Mouse (Mus musculus) kidney, postnatal 0 days (tissue): ENCODE results near the gene Mrtfa. TPM values are rescaled to one million over a fixed set of nuclear protein-coding genes. Genes with fewer than 3 reads are reported as not detected.
A peak's percentile ranks its signal among the peaks of the same experiment; 100 is the strongest.

ENCODE experiments used
- ATAC-seq: fragments of 200-750 bp; cut with Nextera tagmentation; replicated peaks from 2 replicates; pipeline ENCODE4 v1.8.0; 2017; ENCODE audit warnings: low read depth, moderate number of reproducible peaks, moderate TSS enrichment, moderate library complexity; ENCODE audit not compliant: low FRiP score
- DNase-seq: peaks from one replicate; pipeline ENCODE4 v3.0.0-alpha.2; 2016; ENCODE audit warnings: low spot score
- H3K27ac ChIP-seq: fragments of 300-500 bp; sonication (generic); 2 replicates; pipeline ENCODE4 v1.5.1; 2014; ENCODE audit warnings: mild to moderate bottlenecking
- H3K27me3 ChIP-seq: fragments of 300-500 bp; sonication (generic); 2 replicates; pipeline ENCODE4 v1.6.1; 2014; ENCODE audit warnings: low read length, mixed read lengths; ENCODE audit not compliant: insufficient read depth
- H3K36me3 ChIP-seq: fragments of 300-500 bp; sonication (generic); 2 replicates; pipeline ENCODE4 v1.6.1; 2014; ENCODE audit warnings: low read length, mixed read lengths; ENCODE audit not compliant: insufficient read depth
- H3K4me1 ChIP-seq: fragments of 300-500 bp; sonication (generic); replicated peaks from 2 replicates; pipeline ENCODE4 v1.6.1; 2014; ENCODE audit warnings: antibody characterized with exemption, low read length, mixed read lengths; ENCODE audit not compliant: insufficient read depth
- H3K4me2 ChIP-seq: fragments of 300-500 bp; sonication (generic); 2 replicates; pipeline ENCODE4 v1.6.1; 2014; ENCODE audit warnings: mild to moderate bottlenecking, low read length, moderate library complexity, mixed read lengths
- H3K4me3 ChIP-seq: fragments of 300-500 bp; sonication (generic); replicated peaks from 2 replicates; pipeline ENCODE4 v1.5.1; 2014; ENCODE audit warnings: low read depth, low read length
- H3K9ac ChIP-seq: fragments of 300-500 bp; sonication (generic); 2 replicates; pipeline ENCODE4 v1.6.1; 2014; ENCODE audit warnings: low read depth, low read length
- H3K9me3 ChIP-seq: fragments of 300-500 bp; sonication (generic); replicated peaks from 2 replicates; pipeline ENCODE4 v1.6.1; 2016; ENCODE audit warnings: low read length, inconsistent platforms, mixed read lengths
- CTCF ChIP-seq: IDR thresholded peaks from 2 replicates; pipeline ENCODE4 v1.5.1; 2016; ENCODE audit warnings: antibody characterized with exemption, low read depth, mild to moderate bottlenecking, moderate library complexity
- WGBS: fragments of 180-500 bp; shearing (Covaris S2); extraction: QIAGEN DNeasy Blood & Tissue Kit; methylation state at CpG from one replicate; pipeline ENCODE4 v1.1.7; 2014; 5-methylcytosine and 5-hydroxymethylcytosine counted together
- polyA plus RNA-seq: library from polyadenylated mRNA; unstranded; fragments of >200 nt; fragmentation: Nextera tagmentation; extraction: Ambion mirVana; gene quantifications from 2 replicates; pipeline ENCODE4 v1.2.1, GENCODE M21; 2015

Mrtfa gene
- polyA plus RNA-seq, 1 experiment from 2014 or later, result 14.1 TPM

DNA sequence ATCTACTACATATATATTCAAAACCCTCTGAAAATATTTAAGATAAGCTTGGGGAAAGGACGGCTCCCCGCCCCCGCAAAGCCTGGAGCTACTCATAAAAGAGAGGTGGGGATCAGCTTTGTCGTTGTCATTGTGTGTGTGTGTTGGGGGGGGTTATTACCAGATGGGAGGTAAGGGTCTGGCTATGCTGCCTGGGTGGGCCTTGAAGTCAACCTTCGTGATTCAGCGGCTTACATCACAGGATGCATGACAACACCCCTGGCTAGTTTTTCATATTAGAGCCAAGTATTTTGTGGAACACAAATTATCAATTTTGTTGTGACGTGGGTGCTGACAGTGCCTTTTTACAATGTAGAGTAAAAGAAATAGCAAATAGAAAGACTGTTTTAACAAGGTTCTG is 69.6 kb downstream of the Mrtfa start:
- Histone ChIP-seq H3K27ac (no peak overlapping the region), H3K36me3 (no peaks in the 10 kb centered on the region), H3K9me3 (no peaks in the 10 kb centered on the region), H3K4me3 (no peak overlapping the region), H3K4me2 (no peak overlapping the region), H3K4me1 (0 out of 2 replicates have a peak, but pooled peaks cover 6% of the 10 kb centered on the region), H3K9ac (no peak overlapping the region), H3K27me3 (no peaks in the 10 kb centered on the region)
- ATAC-seq (no peak), DNase-seq (no peak)
- WGBS, result 68% methylated on average over 7 of the region's 7 CpGs
- no peak for TF ChIP-seq CTCF

DNA sequence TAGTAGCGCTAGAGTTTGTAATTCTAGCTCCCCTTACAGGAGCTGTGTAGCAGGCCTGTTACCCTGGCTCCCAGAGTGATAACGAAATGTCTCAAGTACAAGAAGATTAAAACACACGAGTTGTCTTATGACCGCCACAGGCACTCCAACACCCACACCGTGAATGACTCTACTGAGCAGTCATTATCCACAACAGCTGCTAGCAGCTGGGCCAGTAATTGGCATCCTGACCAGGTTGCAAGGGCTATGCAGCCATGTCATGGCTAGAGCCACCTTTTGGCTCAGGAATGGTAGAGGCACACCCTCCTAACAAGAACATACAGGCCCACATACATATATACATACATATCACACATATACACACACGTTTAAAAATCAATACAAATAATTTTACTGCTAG is 70.4 kb downstream of the Mrtfa start:
- Histone ChIP-seq H3K36me3 (no peaks in the 10 kb centered on the region), H3K4me1 (0 out of 2 replicates have a peak, but pooled peaks cover 6% of the 10 kb centered on the region), H3K9me3 (no peaks in the 10 kb centered on the region), H3K9ac (no peak overlapping the region), H3K27ac (no peak overlapping the region), H3K4me2 (no peak overlapping the region), H3K27me3 (no peaks in the 10 kb centered on the region), H3K4me3 (no peak overlapping the region)
- DNase-seq (no peak), ATAC-seq (no peak)
- WGBS, result 67% methylated on average over 6 of the region's 6 CpGs
- no peak for TF ChIP-seq CTCF

DNA sequence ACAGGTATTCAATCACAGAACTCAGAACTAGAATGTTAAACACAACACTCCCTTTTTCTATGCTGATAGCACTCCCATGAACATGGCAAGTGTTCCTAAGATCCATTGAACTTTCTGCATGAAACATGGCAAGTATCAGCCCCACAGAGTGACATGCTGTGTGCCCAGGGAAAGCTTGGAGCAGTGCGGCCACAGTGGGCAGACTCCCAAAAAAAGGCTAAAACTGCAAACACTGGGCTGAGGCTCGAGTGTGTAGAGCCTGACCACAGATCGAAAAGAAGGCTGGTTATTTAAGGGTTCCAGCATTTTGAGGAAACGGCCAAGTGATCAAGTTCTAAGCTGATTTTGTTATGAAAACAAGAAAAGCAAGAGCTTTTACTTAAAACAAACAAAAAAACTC is 72.3 kb downstream of the Mrtfa start:
- 76% methylated on average over 4 of the region's 4 CpGs for WGBS
- H3K27me3 ChIP-seq, result no peaks in the 10 kb centered on the region

DNA sequence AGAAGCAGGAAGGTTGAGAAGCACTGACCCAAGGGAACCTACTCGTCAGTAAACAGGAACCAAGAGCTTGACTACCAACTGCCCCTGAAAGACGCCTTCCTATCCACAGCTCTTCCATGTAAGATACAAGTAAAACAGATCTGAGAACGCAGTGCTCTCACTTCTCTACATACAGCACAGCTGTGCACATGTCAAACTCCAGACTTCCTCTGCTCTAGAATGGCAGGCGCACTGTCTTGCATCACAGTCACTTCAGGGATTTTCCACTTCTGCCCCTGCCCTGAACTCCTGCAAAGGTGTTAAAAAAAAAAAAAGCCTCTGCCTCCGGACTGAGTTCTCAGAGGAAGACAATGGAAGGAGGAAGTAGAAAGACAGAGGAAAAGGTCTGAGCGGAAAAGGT is 78.0 kb downstream of the Mrtfa start:
- TF ChIP-seq CTCF, result no peak
- H3K36me3 ChIP-seq, result no peaks in the 10 kb centered on the region
- no peaks in the 10 kb centered on the region for H3K4me1 ChIP-seq
- no peaks in the 10 kb centered on the region for H3K9me3 ChIP-seq
- peak; percentile 46 for DNase-seq
- H3K27ac ChIP-seq, result no peak overlapping the region
- no peak for ATAC-seq
- WGBS, result 57% methylated on average over 6 of the region's 6 CpGs
- no peak overlapping the region for H3K9ac ChIP-seq
- no peak overlapping the region for H3K4me2 ChIP-seq
- H3K27me3 ChIP-seq, result no peaks in the 10 kb centered on the region
- H3K4me3 ChIP-seq, result no peak overlapping the region

More for the DNA sequence above, 72.3 kb downstream of the Mrtfa start:
- H3K36me3 ChIP-seq, result no peaks in the 10 kb centered on the region
- DNase-seq, result no peak
- TF ChIP-seq CTCF, result no peak
- H3K4me2 ChIP-seq, result no peak overlapping the region
- 0 out of 2 replicates have a peak, but pooled peaks cover 6% of the 10 kb centered on the region for H3K4me1 ChIP-seq
- H3K9ac ChIP-seq, result no peak overlapping the region
- H3K27ac ChIP-seq, result no peak overlapping the region
- H3K4me3 ChIP-seq, result no peak overlapping the region
- ATAC-seq, result no peak
- no peaks in the 10 kb centered on the region for H3K9me3 ChIP-seq

DNA sequence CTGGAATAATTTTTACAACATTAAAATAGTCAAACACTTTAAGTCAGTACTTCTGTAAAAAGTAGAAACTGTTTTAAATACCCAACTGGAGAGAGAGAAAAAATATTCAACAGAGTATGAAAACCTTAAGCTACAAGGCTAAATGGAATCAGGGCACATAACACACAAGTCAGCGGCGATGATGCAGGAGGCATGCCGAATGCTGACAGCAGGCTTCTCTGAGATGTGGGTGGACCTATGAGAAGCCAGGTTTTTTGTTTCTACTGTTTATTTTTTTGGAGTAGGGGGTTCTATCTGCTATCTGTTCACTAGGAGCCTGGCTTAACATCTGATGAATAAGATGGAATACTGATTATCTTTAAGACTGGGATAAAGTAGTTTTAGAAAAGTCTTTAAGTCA is 80.2 kb downstream of the Mrtfa start:
- no peak for ATAC-seq
- TF ChIP-seq CTCF, result no peak
- Histone ChIP-seq H3K9me3 (no peaks in the 10 kb centered on the region), H3K36me3 (no peaks in the 10 kb centered on the region), H3K4me2 (no peak overlapping the region), H3K4me1 (no peaks in the 10 kb centered on the region), H3K27me3 (no peaks in the 10 kb centered on the region), H3K27ac (no peak overlapping the region), H3K9ac (no peak overlapping the region), H3K4me3 (no peak overlapping the region)
- WGBS, result 64% methylated on average over 3 of the region's 3 CpGs
- no peak for DNase-seq

DNA sequence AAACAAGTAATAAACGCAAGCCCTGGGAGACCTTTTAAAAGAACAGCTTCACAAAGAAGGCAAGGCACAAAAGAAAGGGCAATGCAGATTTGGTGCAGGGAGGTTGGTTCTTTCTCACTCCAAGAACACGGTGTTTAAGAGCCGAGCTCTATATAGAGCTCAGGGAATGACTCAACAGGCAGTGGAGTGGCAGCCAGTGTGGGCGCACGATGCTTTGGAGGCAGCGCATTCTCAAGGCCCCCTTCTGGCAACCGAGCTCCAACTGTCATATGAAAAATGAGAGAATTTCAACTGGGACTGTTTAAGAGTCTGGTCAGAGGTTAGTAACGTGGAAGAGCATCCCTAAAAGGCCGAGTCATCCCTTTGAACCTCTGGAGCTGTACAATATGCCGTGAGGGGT is 84.6 kb downstream of the Mrtfa start:
- ATAC-seq, result no peak
- DNase-seq, result no peak
- Histone ChIP-seq H3K36me3 (no peaks in the 10 kb centered on the region), H3K4me1 (peaks cover 10% of the 10 kb centered on the region), H3K4me3 (no peak overlapping the region), H3K4me2 (no peak overlapping the region), H3K27ac (no peak overlapping the region), H3K9me3 (no peaks in the 10 kb centered on the region), H3K9ac (no peak overlapping the region), H3K27me3 (no peaks in the 10 kb centered on the region)
- WGBS, result 58% methylated on average over 10 of the region's 10 CpGs
- TF ChIP-seq CTCF, result no peak

DNA sequence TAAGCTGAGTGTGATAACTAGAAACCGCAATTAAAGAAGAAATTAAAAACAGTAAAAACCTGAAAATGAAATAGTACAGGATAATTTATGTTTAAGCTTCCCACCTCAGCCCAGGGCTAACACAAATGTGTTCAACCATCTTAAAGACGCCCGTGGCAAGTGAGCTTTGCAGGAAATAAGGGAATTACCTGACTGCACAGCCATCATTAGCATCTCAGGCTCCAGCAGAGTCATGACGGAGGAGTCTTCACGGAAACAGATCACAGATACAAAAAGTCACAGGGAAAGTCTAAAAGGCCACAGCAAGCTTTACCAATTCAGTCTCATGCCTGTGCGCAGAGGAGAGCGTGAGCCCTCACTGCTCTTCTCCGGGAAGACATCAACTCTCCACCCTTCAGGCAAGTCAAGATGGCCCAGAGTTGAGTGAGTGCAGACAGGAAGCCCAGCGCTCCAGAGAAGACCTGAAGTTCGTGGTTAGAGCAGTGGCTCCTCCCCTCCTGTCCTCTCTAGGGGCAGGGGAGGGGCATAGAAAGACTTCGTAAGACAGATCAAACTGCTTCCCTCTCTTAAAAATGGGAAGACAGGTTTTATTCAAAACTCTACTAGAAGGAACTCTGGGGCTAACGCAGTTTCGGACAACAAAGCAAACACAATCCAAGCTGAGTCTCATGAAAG is 85.8 kb downstream of the Mrtfa start:
- Histone ChIP-seq H3K27ac (no peak overlapping the region), H3K4me2 (peak overlapping the region; percentile 35), H3K4me1 (peaks cover 10% of the 10 kb centered on the region), H3K9ac (no peak overlapping the region), H3K4me3 (0 out of 2 replicates have a peak overlapping the region, but pooled peaks have one; percentile 6), H3K9me3 (no peaks in the 10 kb centered on the region), H3K27me3 (no peaks in the 10 kb centered on the region), H3K36me3 (no peaks in the 10 kb centered on the region)
- TF ChIP-seq CTCF, result no peak
- WGBS, result 38% methylated on average over 13 of the region's 13 CpGs
- DNase-seq (peak; percentile 66), ATAC-seq (no peak)
